Mouse (Mus musculus) midbrain, embryonic 10.5 days (tissue): Measurements from ENCODE around the gene Gm10318. TPM values are rescaled to one million over a fixed set of nuclear protein-coding genes. Genes with fewer than 3 reads are reported as not detected.
A peak's percentile ranks its signal among the peaks of the same experiment; 100 is the strongest.

Source experiments
- DNase-seq: peaks from one replicate; pipeline ENCODE4 v3.0.0-alpha.2; 2017; ENCODE audit warnings: low spot score
- H3K27ac ChIP-seq: fragments of 300-500 bp; sonication (generic); replicated peaks from 2 replicates; pipeline ENCODE4 v1.5.1; 2016; ENCODE audit warnings: mild to moderate bottlenecking
- H3K27me3 ChIP-seq: fragments of 300-500 bp; sonication (generic); 2 replicates; pipeline ENCODE4 v1.6.1; 2016; ENCODE audit warnings: low read depth, mild to moderate bottlenecking; ENCODE audit not compliant: poor library complexity, severe bottlenecking
- H3K36me3 ChIP-seq: fragments of 300-500 bp; sonication (generic); 2 replicates; pipeline ENCODE4 v1.6.1; 2016; ENCODE audit warnings: mild to moderate bottlenecking, moderate library complexity
- H3K4me1 ChIP-seq: fragments of 300-500 bp; sonication (generic); 2 replicates; pipeline ENCODE4 v1.6.1; 2016
- H3K4me3 ChIP-seq: fragments of 300-500 bp; sonication (generic); 2 replicates; pipeline ENCODE4 v1.5.1; 2016; ENCODE audit warnings: mild to moderate bottlenecking, moderate library complexity
- H3K9me3 ChIP-seq: fragments of 300-500 bp; sonication (generic); replicated peaks from 2 replicates; pipeline ENCODE4 v1.6.1; 2016; ENCODE audit warnings: mild to moderate bottlenecking
- WGBS: fragments of 180-500 bp; shearing (Covaris S2); methylation state at CpG from one replicate; pipeline ENCODE4 v1.1.7; 2016; 5-methylcytosine and 5-hydroxymethylcytosine counted together
- polyA plus RNA-seq: library from polyadenylated mRNA; unstranded; fragments of >200 nt; fragmentation: Nextera tagmentation; extraction: Ambion mirVana; gene quantifications from 2 replicates; pipeline ENCODE4 v1.2.1, GENCODE M21; 2016

The Gm10318 gene
- polyA plus RNA-seq, 1 experiment from 2014 or later: not detected

DNA sequence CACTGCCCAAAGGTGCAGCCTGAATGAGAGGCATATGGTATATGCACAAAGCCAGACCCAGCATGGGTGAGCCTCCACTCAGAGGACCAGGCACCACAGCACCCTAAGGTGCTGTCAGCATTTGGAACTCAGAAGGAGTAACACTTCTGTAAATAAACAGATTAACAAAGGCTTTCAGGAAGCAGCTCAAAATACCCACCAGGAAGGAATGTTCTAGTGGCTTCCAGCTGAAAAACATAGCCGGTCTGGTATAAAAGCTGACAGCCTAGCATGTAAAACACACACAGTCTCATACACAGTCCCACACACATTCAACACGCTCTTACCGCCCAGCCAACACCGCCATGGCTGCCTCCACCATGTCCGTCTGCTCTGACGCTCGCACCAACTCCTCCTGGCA is 9.0 kb downstream of the Gm10318 start, which contains the start of gene Gm3285:
Gene Gm3285, plus strand, starts transcription at position 301 of the 400 bp plus-strand sequence.
- Histone ChIP-seq H3K4me3 (no peak within 1 kb of the TSS), H3K27me3 (no peaks in the 10 kb centered on the region), H3K27ac (no peak within 1 kb of the TSS), H3K4me1 (peaks cover 21% of the 10 kb centered on the region), H3K36me3 (no peaks in the 10 kb centered on the region), H3K9me3 (no peaks in the 10 kb centered on the region)
- no peak for DNase-seq
- WGBS: 54% methylated on average over 7 of the region's 7 CpGs

DNA sequence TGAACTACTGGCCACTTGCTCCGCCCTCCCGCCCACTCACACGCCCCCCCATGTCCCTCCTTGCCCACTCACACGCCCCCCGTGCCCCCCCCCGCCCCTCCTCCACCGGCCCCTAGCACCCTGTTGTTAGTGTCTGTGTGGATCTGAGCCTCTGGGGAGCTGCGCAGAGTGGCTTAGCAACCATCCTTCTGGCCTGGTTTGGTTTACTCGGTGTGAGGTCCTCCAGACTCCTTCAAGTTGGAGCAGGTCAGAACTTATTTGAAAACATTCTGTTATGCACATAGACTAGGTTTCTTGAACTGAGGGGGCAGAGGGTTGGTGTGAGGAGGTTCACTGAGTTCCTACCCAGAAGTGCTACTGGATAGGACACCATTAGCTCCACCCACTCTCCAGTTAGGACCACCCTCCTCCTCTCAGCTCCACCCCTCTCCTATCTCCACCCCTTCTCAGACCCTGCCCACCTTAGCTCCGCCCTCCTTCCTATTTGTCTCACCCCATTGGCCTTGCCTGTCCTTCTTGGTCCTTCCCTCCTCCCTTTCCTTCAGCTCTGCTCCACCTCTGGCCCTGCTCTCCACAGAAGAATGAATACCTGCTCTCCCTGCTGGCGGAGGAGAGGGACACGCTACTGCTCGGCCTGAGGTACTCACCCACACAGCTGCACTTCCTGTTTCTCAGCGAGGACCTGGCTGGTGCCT is 11.6 kb downstream of the Gm10318 start:
- DNase-seq: peak; percentile 59
- Histone ChIP-seq H3K4me3 (peak overlapping the region; percentile 46), H3K9me3 (no peaks in the 10 kb centered on the region), H3K27ac (peak overlapping the region; percentile 55; the same call in 1 of the 2 replicates), H3K4me1 (peaks cover 21% of the 10 kb centered on the region), H3K36me3 (no peaks in the 10 kb centered on the region), H3K27me3 (no peaks in the 10 kb centered on the region)
- WGBS: 49% methylated on average over 13 of the region's 14 CpGs

DNA sequence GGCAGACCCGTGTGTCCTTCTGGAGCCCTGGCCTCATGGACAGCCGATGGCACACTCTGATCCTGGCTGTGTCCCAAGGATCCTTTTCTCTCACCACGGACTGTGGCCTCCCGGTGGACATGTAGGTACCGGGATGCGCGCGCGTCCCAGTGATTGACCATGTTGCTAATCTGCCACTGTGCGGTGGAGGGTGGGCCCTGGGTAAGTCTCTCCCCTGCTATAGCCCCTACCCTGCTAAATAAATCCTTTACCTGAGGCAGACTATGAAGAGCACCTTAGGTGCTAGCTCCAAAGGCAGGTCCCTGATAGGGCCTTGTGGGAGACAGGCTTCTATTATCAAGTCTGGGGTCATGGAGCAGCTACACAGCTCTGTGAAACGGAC is 12.1 kb downstream of the Gm10318 start:
- no peaks in the 10 kb centered on the region for H3K27me3 ChIP-seq
- no peaks in the 10 kb centered on the region for H3K9me3 ChIP-seq
- peaks cover 21% of the 10 kb centered on the region for H3K4me1 ChIP-seq
- H3K27ac ChIP-seq: peak overlapping the region; percentile 55; the same call in 1 of the 2 replicates
- peak overlapping the region; percentile 46 for H3K4me3 ChIP-seq
- no peak for DNase-seq
- H3K36me3 ChIP-seq: no peaks in the 10 kb centered on the region
- WGBS: 46% methylated on average over 11 of the region's 11 CpGs

DNA sequence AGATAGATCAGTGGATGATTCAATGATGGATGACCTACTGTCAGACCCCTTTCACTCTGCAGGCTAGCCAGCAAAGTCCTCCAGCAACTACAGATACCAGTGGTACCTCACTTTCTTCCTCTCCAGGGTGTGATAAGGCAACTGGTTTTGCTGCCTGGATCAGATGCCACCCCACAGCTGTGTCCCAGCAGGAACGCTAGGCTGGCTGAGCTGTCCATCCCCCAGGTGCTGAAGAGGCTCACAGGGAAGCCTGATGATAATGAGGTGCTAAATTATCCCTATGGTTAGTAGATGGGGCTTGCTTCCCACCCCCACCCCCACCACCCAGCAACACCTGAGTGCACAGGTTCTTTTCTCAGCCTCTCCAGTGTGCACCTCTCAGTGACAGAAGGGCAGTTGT is 14.9 kb downstream of the Gm10318 start:
- Histone ChIP-seq H3K4me1 (peaks cover 19% of the 10 kb centered on the region), H3K4me3 (no peak overlapping the region), H3K27ac (no peak overlapping the region), H3K9me3 (peaks cover 3% of the 10 kb centered on the region; the same call in 1 of the 2 replicates), H3K27me3 (no peaks in the 10 kb centered on the region), H3K36me3 (0 out of 2 replicates have a peak, but pooled peaks cover 2% of the 10 kb centered on the region)
- 50% methylated on average over 1 of the region's 1 CpGs for WGBS
- DNase-seq: no peak

DNA sequence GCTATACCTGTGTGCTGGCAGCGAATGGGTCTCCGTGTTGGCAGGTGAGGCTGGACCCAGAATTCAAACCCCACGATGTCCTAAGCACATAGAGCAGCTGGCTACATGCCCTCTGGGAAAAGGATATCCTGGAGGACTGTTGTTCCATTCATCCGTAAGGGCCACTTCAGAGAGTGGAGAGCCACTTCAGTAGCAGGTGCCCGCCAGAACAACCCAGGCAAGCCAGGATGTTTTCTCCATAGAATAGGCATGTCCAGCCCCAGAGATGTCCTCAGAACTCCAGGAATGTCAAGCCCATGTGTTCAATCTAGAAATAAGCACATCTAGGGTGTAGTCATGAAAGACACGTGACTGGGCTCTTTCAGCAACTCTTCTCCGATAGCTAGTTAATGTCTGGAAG is 17.0 kb downstream of the Gm10318 start:
- Histone ChIP-seq H3K9me3 (peaks cover 3% of the 10 kb centered on the region; the same call in 1 of the 2 replicates), H3K4me3 (no peak overlapping the region), H3K36me3 (0 out of 2 replicates have a peak, but pooled peaks cover 2% of the 10 kb centered on the region), H3K27me3 (no peaks in the 10 kb centered on the region), H3K27ac (no peak overlapping the region), H3K4me1 (peaks cover 7% of the 10 kb centered on the region)
- WGBS: 90% methylated on average over 7 of the region's 7 CpGs
- no peak for DNase-seq

DNA sequence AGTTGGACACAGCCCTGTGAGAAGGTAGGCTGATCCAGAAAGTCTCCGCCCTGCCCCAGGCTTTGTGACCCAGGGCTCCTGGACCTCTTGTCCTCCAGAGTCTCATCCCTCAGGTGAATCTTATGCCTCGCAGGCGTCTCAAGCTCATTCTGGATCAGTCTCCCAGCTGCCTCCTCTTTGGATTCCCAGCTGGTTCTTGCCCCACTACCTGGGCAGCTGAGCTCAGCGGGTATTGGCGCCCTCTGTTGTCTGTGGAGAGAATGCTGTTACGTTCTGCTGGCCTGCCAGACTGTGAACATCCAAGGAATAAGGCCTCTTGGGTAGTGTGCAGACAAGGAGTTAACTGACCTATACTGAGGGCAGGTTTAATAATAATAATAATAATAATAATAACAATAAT is 26.3 kb downstream of the Gm10318 start:
- WGBS: 65% methylated on average over 6 of the region's 6 CpGs
- H3K27me3 ChIP-seq: no peaks in the 10 kb centered on the region
- no peak overlapping the region for H3K27ac ChIP-seq
- no peak for DNase-seq
- no peaks in the 10 kb centered on the region for H3K9me3 ChIP-seq
- H3K4me1 ChIP-seq: no peaks in the 10 kb centered on the region
- no peak overlapping the region for H3K4me3 ChIP-seq
- no peaks in the 10 kb centered on the region for H3K36me3 ChIP-seq

DNA sequence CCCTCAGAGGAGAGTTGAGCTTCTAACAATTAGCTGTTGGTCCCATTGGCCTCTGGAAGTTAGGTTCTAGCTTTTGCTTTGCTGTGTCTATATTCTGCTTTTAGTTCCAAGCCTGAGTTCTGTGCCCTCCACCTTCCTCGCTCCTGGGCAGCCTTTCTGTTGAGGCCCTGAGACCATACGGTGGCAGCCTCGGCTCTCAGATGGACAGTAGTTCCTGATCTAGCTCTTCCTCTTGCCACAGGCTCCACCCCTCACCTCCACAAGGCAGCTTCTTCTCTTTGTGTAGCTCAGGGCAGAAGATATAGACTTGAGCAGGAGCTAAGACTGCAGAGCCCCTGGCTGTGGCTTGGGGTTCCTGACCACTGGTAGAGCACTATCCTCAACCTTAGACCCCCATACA is 27.6 kb downstream of the Gm10318 start:
- H3K4me3 ChIP-seq: no peak overlapping the region
- H3K9me3 ChIP-seq: no peaks in the 10 kb centered on the region
- 74% methylated on average over 3 of the region's 3 CpGs for whole genome bisulfite sequencing
- H3K36me3 ChIP-seq: no peaks in the 10 kb centered on the region
- H3K4me1 ChIP-seq: no peaks in the 10 kb centered on the region
- DNase-seq: no peak
- no peak overlapping the region for H3K27ac ChIP-seq
- no peaks in the 10 kb centered on the region for H3K27me3 ChIP-seq

DNA sequence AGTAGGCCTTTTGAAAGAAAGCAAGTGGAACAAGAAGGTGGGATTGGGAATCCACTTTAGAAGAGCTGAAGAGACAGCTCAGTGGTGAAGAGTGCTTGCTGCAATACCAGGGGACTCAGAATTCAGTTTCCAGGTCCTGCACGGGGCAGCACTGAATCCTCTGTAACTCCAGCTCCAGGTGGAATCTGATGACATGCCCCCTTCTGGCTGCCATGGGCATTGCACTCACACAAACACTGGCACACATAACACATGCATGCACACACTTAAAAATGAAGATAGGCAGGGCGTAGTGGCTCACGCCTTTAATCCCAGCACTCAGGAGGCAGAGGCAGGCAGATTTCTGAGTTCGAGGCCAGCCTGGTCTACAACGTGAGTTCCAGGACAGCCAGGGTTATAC is 29.9 kb downstream of the Gm10318 start:
- WGBS: 87% methylated on average over 5 of the region's 5 CpGs
- H3K36me3 ChIP-seq: no peaks in the 10 kb centered on the region
- no peak overlapping the region for H3K4me3 ChIP-seq

DNA sequence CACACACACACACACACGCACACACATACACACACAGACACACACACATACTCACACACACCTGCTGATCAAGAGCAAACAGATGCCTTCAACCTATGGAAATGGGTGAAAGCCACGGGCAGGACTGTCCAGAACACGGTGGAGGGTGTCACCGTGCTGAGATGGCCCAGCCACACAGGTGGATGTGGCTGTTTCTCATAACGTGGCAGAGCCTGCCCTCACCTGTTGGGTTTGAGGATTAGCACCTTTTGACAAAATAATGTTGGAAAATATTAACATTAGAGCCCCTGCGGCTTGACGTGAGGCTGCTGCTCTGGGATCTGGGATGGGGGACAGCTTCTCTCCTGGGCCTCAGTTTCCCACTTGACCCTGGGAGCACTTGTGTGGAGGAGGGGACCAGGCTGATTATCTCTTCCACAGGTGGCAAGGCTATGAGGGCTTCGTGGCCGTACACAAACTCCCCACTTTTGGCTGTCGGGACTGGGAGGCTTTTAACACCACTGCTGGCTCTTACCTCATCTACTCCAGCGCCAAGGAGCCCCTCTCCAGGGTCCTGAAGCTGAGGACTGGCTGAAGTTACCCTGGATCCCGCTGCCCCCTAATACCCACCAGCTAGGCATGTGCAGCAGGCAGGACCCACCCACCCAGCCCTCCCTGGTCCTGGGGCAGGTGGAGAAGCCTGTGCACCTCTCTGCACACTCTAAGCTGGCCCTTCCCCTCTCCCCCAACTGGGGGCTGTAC is 33.5 kb downstream of the Gm10318 start:
- H3K4me1 ChIP-seq: no peaks in the 10 kb centered on the region
- H3K27me3 ChIP-seq: no peaks in the 10 kb centered on the region
- WGBS: 58% methylated on average over 12 of the region's 12 CpGs
- no peaks in the 10 kb centered on the region; the same call in 1 of the 2 replicates for H3K9me3 ChIP-seq
- DNase-seq: no peak
- no peaks in the 10 kb centered on the region for H3K36me3 ChIP-seq
- no peak overlapping the region for H3K27ac ChIP-seq
- no peak overlapping the region for H3K4me3 ChIP-seq

More for the DNA sequence above, 29.9 kb downstream of the Gm10318 start:
- Histone ChIP-seq H3K27ac (no peak overlapping the region), H3K4me1 (no peaks in the 10 kb centered on the region), H3K9me3 (no peaks in the 10 kb centered on the region), H3K27me3 (no peaks in the 10 kb centered on the region)
- DNase-seq: no peak

DNA sequence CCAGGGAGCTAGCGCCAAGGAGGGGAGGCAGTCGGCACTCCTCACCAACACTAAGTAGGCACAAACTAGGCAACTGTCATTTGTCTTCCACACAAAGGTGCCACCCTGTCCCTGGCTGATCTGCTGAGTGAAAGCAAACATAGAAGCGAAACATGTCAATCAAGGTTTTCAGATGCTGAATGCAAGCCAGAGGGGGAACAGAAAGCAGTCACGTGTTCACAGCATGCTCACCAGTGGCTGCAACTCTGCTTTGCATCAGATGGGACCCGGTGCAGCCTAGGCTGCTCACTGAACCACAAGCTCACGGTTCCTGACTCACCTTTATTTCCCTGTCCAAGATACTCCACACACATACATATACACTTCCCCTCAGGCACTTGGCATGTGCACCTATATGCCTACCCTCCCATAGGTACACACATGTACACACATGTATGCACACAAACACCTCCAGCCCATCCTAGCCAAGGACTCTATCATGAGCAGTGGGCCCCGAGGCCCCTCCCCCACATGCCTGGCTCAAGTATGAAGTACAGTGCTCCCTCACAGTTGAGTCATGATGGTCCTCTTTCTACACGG is 38.4 kb downstream of the Gm10318 start:
- H3K27ac ChIP-seq: no peak overlapping the region
- WGBS: 88% methylated on average over 8 of the region's 8 CpGs
- H3K27me3 ChIP-seq: no peaks in the 10 kb centered on the region
- H3K4me3 ChIP-seq: no peak overlapping the region
- H3K36me3 ChIP-seq: no peaks in the 10 kb centered on the region
- DNase-seq: no peak
- peaks cover 9% of the 10 kb centered on the region for H3K4me1 ChIP-seq
- H3K9me3 ChIP-seq: no peaks in the 10 kb centered on the region; the same call in 1 of the 2 replicates

DNA sequence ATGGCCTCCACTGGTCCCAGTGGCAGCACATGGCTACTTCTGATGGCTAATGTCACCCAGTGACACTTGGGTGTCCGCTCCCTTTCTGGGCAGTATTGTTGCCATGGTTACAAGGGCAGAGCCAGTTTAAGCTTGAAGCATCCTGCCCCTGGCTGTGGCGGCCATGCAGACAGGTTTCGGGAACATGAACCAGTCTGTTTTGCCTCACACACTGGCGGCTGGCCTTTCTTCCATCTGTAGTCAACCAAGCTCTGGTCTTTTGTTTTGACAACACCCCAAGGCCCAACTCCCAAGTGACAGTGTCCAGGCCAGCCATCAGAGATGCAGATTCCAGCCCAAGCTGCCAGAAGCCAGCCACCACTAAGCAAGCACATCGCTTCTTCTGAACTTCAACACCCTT is 42.9 kb downstream of the Gm10318 start:
- 59% methylated on average over 5 of the region's 5 CpGs for WGBS
- DNase-seq: no peak
- H3K27me3 ChIP-seq: peaks cover 8% of the 10 kb centered on the region
- H3K27ac ChIP-seq: no peak overlapping the region
- H3K36me3 ChIP-seq: no peaks in the 10 kb centered on the region
- no peaks in the 10 kb centered on the region for H3K9me3 ChIP-seq
- H3K4me1 ChIP-seq: peaks cover 15% of the 10 kb centered on the region
- H3K4me3 ChIP-seq: no peak overlapping the region

DNA sequence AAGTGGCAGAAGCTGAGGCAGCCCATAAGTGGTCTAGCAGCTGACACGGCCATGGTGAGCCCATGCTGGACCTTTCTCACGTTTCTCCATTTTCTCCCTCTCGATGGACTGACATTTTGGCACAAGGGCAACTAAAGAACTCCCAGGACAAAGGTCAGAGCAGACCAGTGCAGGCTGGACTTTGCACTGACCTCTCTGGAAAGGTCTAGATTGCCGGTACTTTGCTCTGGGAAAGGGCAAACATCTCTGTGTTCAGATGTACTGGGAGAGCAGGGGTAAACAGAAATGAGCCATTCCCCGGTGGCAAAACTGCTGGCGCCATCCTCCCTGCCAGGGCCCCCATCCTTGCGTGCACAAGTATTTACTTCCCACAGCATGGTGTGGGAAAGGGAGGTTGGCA is 47.5 kb downstream of the Gm10318 start:
- Histone ChIP-seq H3K27ac (no peak overlapping the region), H3K36me3 (no peaks in the 10 kb centered on the region), H3K4me3 (no peak overlapping the region), H3K27me3 (peaks cover 27% of the 10 kb centered on the region), H3K9me3 (no peaks in the 10 kb centered on the region), H3K4me1 (peaks cover 38% of the 10 kb centered on the region)
- no peak for DNase-seq
- WGBS: 85% methylated on average over 7 of the region's 7 CpGs
